Mouse (Mus musculus): Measurements from ENCODE around the gene Foxa3.
"Not testable (repeated sequence)": the region's sequence is repeated elsewhere in the genome, so short reads cannot be mapped to it uniquely, and the experiment has no call there.

- peak; percentile 64 for TF ChIP-seq CTCF (IDR thresholded peaks at IDR 0.05)
- TF ChIP-seq POLR2A (IDR thresholded peaks at IDR 0.05; ENCODE audit: insufficient read depth, low read depth, low read length) = not testable (repeated sequence)
Observed at GRCm38 (mm10) chr7:19071024-19071423, 47.7 kb upstream of the Foxa3 start.
